Mouse (Mus musculus): ENCODE measurements around the gene Vps29. TPM values are rescaled to one million over a fixed set of nuclear protein-coding genes. Genes with fewer than 3 reads are reported as not detected.

The Vps29 gene
- polyA plus RNA-seq, 1 experiment from 2014 or later: 343 TPM

GRCm38 (mm10) chr5:122343768-122344167, 10.4 kb upstream of the Vps29 start:
- 46% methylated on average over 7 of the region's 7 CpGs for WGBS
- no peaks in the 10 kb centered on the region for H3K27me3 ChIP-seq (replicated peaks)
- peaks cover 8% of the 10 kb centered on the region; the same call in 1 of the 2 replicates for H3K4me1 ChIP-seq
- H3K9ac ChIP-seq (replicated peaks): no peak overlapping the region
- H3K27ac ChIP-seq (replicated peaks): peak overlapping the region; percentile 51
- H3K4me3 ChIP-seq (replicated peaks): no peak overlapping the region
- peak overlapping the region; percentile 11; the same call in 1 of the 2 replicates for H3K4me2 ChIP-seq
- no peaks in the 10 kb centered on the region for H3K36me3 ChIP-seq
- no peaks in the 10 kb centered on the region for H3K9me3 ChIP-seq (replicated peaks)
- ATAC-seq (ENCODE audit: low FRiP score): no peak

GRCm38 (mm10) chr5:122344260-122344659, 9.9 kb upstream of the Vps29 start:
- ATAC-seq (ENCODE audit: low FRiP score): no peak
- peaks cover 8% of the 10 kb centered on the region; the same call in 1 of the 2 replicates for H3K4me1 ChIP-seq

GRCm38 (mm10) chr5:122345777-122346176, 8.4 kb upstream of the Vps29 start:
- WGBS: 77% methylated on average over 4 of the region's 4 CpGs
- no peak overlapping the region for H3K4me3 ChIP-seq (replicated peaks)
- peaks cover 8% of the 10 kb centered on the region; the same call in 1 of the 2 replicates for H3K4me1 ChIP-seq
- H3K27me3 ChIP-seq (replicated peaks): no peaks in the 10 kb centered on the region
- H3K27ac ChIP-seq (replicated peaks): no peak overlapping the region
- H3K9me3 ChIP-seq (replicated peaks): no peaks in the 10 kb centered on the region
- H3K4me2 ChIP-seq: no peak overlapping the region
- no peaks in the 10 kb centered on the region for H3K36me3 ChIP-seq
- ATAC-seq (ENCODE audit: low FRiP score): no peak
- H3K9ac ChIP-seq (replicated peaks): no peak overlapping the region

More at GRCm38 (mm10) chr5:122344260-122344659, 9.9 kb upstream of the Vps29 start:
- H3K9ac ChIP-seq (replicated peaks): no peak overlapping the region
- no peak overlapping the region for H3K4me2 ChIP-seq
- no peaks in the 10 kb centered on the region for H3K36me3 ChIP-seq
- 5% methylated on average over 5 of the region's 5 CpGs for WGBS
- no peaks in the 10 kb centered on the region for H3K9me3 ChIP-seq (replicated peaks)
- no peak overlapping the region for H3K27ac ChIP-seq (replicated peaks)
- no peaks in the 10 kb centered on the region for H3K27me3 ChIP-seq (replicated peaks)
- no peak overlapping the region for H3K4me3 ChIP-seq (replicated peaks)

- peak overlapping the region; percentile 93 for H3K27ac ChIP-seq (replicated peaks)
- H3K9me3 ChIP-seq (replicated peaks): no peaks in the 10 kb centered on the region
- peak overlapping the region; percentile 94 for H3K9ac ChIP-seq (replicated peaks)
- H3K4me3 ChIP-seq (replicated peaks): peak overlapping the region; percentile 95
- WGBS: under 1% methylated on average over 53 of the region's 57 CpGs
- 0 out of 2 replicates have a peak, but pooled peaks cover 4% of the 10 kb centered on the region for H3K36me3 ChIP-seq
- H3K4me1 ChIP-seq: peaks cover 16% of the 10 kb centered on the region
- peak overlapping the region; percentile 81 for H3K4me2 ChIP-seq
- no peaks in the 10 kb centered on the region for H3K27me3 ChIP-seq (replicated peaks)
- ATAC-seq (ENCODE audit: low FRiP score): peak; percentile 62
Observed at GRCm38 (mm10) chr5:122354492-122355067, 411 bp downstream of the Vps29 start.

- Histone ChIP-seq H3K4me2 (peak within 1 kb of the TSS; percentile 75), H3K4me1 (peaks cover 27% of the 10 kb centered on the region), H3K27me3 (replicated peaks) (no peaks in the 10 kb centered on the region), H3K36me3 (peaks cover 37% of the 10 kb centered on the region), H3K27ac (replicated peaks) (peak within 1 kb of the TSS; percentile 95), H3K9ac (replicated peaks) (peak within 1 kb of the TSS; percentile 76), H3K4me3 (replicated peaks) (peak within 1 kb of the TSS; percentile 70), H3K9me3 (replicated peaks) (no peaks in the 10 kb centered on the region)
- WGBS: under 1% methylated on average over 39 of the region's 46 CpGs
- ATAC-seq (ENCODE audit: low FRiP score): peak; percentile 80
Observed at GRCm38 (mm10) chr5:122371591-122372191, 17.5 kb downstream of the Vps29 start, which contains the start of gene Gpn3. Gene Gpn3, plus strand, starts transcription at chr5:122371876.

GRCm38 (mm10) chr5:122372192-122372769, 18.1 kb downstream of the Vps29 start, which contains the start of gene Fam216a:
Gene Fam216a, minus strand, starts transcription at chr5:122372364.
- H3K9me3 ChIP-seq (replicated peaks): no peaks in the 10 kb centered on the region
- peaks cover 27% of the 10 kb centered on the region for H3K4me1 ChIP-seq
- peak within 1 kb of the TSS; percentile 70 for H3K4me3 ChIP-seq (replicated peaks)
- H3K27ac ChIP-seq (replicated peaks): peak within 1 kb of the TSS; percentile 95
- H3K27me3 ChIP-seq (replicated peaks): no peaks in the 10 kb centered on the region
- peak within 1 kb of the TSS; percentile 75 for H3K4me2 ChIP-seq
- H3K9ac ChIP-seq (replicated peaks): peak within 1 kb of the TSS; percentile 76
- H3K36me3 ChIP-seq: peaks cover 31% of the 10 kb centered on the region
- WGBS: 0% methylated on average over 53 of the region's 53 CpGs
- peak; percentile 94 for ATAC-seq (ENCODE audit: low FRiP score)

- ATAC-seq (ENCODE audit: low FRiP score): 0 out of 2 replicates have a peak, but pooled peaks have one; percentile 11
- Histone ChIP-seq H3K27ac (replicated peaks) (peak overlapping the region; percentile 87), H3K9ac (replicated peaks) (peak overlapping the region; percentile 76), H3K4me1 (peaks cover 27% of the 10 kb centered on the region), H3K36me3 (peaks cover 25% of the 10 kb centered on the region), H3K4me3 (replicated peaks) (peak overlapping the region; percentile 70), H3K4me2 (peak overlapping the region; percentile 75), H3K9me3 (replicated peaks) (no peaks in the 10 kb centered on the region), H3K27me3 (replicated peaks) (no peaks in the 10 kb centered on the region)
- WGBS: 4% methylated on average over 5 of the region's 5 CpGs
Observed at GRCm38 (mm10) chr5:122372878-122373277, 18.7 kb downstream of the Vps29 start.

GRCm38 (mm10) chr5:122377101-122377833, 23.1 kb downstream of the Vps29 start:
- 95% methylated on average over 4 of the region's 4 CpGs for WGBS
- Histone ChIP-seq H3K27ac (replicated peaks) (no peak overlapping the region), H3K9ac (replicated peaks) (no peak overlapping the region), H3K9me3 (replicated peaks) (no peaks in the 10 kb centered on the region), H3K27me3 (replicated peaks) (no peaks in the 10 kb centered on the region), H3K36me3 (peaks cover 36% of the 10 kb centered on the region), H3K4me2 (no peak overlapping the region), H3K4me1 (peaks cover 11% of the 10 kb centered on the region), H3K4me3 (replicated peaks) (no peak overlapping the region)
- ATAC-seq (ENCODE audit: low FRiP score): no peak

GRCm38 (mm10) chr5:122378171-122378570, 24.0 kb downstream of the Vps29 start:
- Histone ChIP-seq H3K27ac (replicated peaks) (no peak overlapping the region), H3K4me1 (peaks cover 6% of the 10 kb centered on the region), H3K4me2 (no peak overlapping the region), H3K27me3 (replicated peaks) (no peaks in the 10 kb centered on the region), H3K4me3 (replicated peaks) (no peak overlapping the region), H3K36me3 (peaks cover 41% of the 10 kb centered on the region), H3K9ac (replicated peaks) (no peak overlapping the region), H3K9me3 (replicated peaks) (no peaks in the 10 kb centered on the region)
- WGBS: 98% methylated on average over 12 of the region's 12 CpGs
- no peak for ATAC-seq (ENCODE audit: low FRiP score)

GRCm38 (mm10) chr5:122379374-122380155, 25.4 kb downstream of the Vps29 start:
- Histone ChIP-seq H3K36me3 (peaks cover 41% of the 10 kb centered on the region), H3K27me3 (replicated peaks) (no peaks in the 10 kb centered on the region), H3K9ac (replicated peaks) (no peak overlapping the region), H3K4me3 (replicated peaks) (no peak overlapping the region), H3K9me3 (replicated peaks) (no peaks in the 10 kb centered on the region), H3K4me2 (no peak overlapping the region), H3K4me1 (no peaks in the 10 kb centered on the region; the same call in 1 of the 2 replicates), H3K27ac (replicated peaks) (no peak overlapping the region)
- ATAC-seq (ENCODE audit: low FRiP score): peak; percentile 55; the same call in 1 of the 2 replicates
- WGBS: 56% methylated on average over 11 of the region's 11 CpGs

GRCm38 (mm10) chr5:122390006-122390405, 35.8 kb downstream of the Vps29 start:
- Histone ChIP-seq H3K4me2 (no peak overlapping the region), H3K36me3 (no peaks in the 10 kb centered on the region), H3K4me3 (replicated peaks) (no peak overlapping the region), H3K9me3 (replicated peaks) (no peaks in the 10 kb centered on the region), H3K9ac (replicated peaks) (no peak overlapping the region), H3K27me3 (replicated peaks) (no peaks in the 10 kb centered on the region), H3K4me1 (peaks cover 15% of the 10 kb centered on the region), H3K27ac (replicated peaks) (no peak overlapping the region)
- 92% methylated on average over 5 of the region's 5 CpGs for WGBS
- ATAC-seq (ENCODE audit: low FRiP score): no peak
